Mouse (Mus musculus) 3134 (cell line): Measurements from ENCODE around the gene Pgp.
A peak's percentile ranks its signal among the peaks of the same experiment; 100 is the strongest.
"Not testable (repeated sequence)": the region's sequence is repeated elsewhere in the genome, so short reads cannot be mapped to it uniquely, and the experiment has no call there.

Experiments used
- DNase-seq: peaks from one replicate; pipeline ENCODE4 v3.0.0-alpha.2; 2011; ENCODE audit warnings: low spot score; ENCODE audit not compliant: insufficient read length; ENCODE audit errors: extremely low read depth

Pgp gene

GRCm38 (mm10) chr17:24455523-24456206, 14.5 kb upstream of the Pgp start:
- not testable (repeated sequence) for DNase-seq

GRCm38 (mm10) chr17:24461580-24461979, 8.6 kb upstream of the Pgp start:
- no peak for DNase-seq

GRCm38 (mm10) chr17:24462932-24463331, 7.3 kb upstream of the Pgp start:
- DNase-seq, result no peak

- DNase-seq, result no peak
Observed at GRCm38 (mm10) chr17:24463374-24464133, 6.6 kb upstream of the Pgp start.

- no peak for DNase-seq
Observed at GRCm38 (mm10) chr17:24468636-24469246, 1.5 kb upstream of the Pgp start.

- DNase-seq, result no peak
Observed at GRCm38 (mm10) chr17:24469336-24469909, 769 bp upstream of the Pgp start.

- DNase-seq, result peak; percentile 81
Observed at GRCm38 (mm10) chr17:24470701-24471527, 722 bp downstream of the Pgp start.

- peak; percentile 56 for DNase-seq
Observed at GRCm38 (mm10) chr17:24472512-24472911, 2.3 kb downstream of the Pgp start.

GRCm38 (mm10) chr17:24473612-24474275, 3.6 kb downstream of the Pgp start, which contains the start of gene Bricd5:
Bricd5 (plus strand) TSS chr17:24473884.
- no peak for DNase-seq

GRCm38 (mm10) chr17:24474557-24474956, 4.4 kb downstream of the Pgp start:
- DNase-seq, result no peak

- DNase-seq, result no peak
Observed at GRCm38 (mm10) chr17:24475586-24475985, 5.4 kb downstream of the Pgp start.

- no peak for DNase-seq
Observed at GRCm38 (mm10) chr17:24476022-24476776, 6.0 kb downstream of the Pgp start.

- DNase-seq, result no peak
Observed at GRCm38 (mm10) chr17:24477053-24477984, 7.1 kb downstream of the Pgp start.

GRCm38 (mm10) chr17:24477985-24478600, 7.9 kb downstream of the Pgp start:
- DNase-seq, result no peak

GRCm38 (mm10) chr17:24478663-24479380, 8.6 kb downstream of the Pgp start, which contains the start of gene Mlst8:
Mlst8 (minus strand) TSS chr17:24479078.
- DNase-seq, result peak; percentile 97

- DNase-seq, result no peak
Observed at GRCm38 (mm10) chr17:24479431-24479830, 9.2 kb downstream of the Pgp start.
